Mouse (Mus musculus) midbrain, embryonic 11.5 days (tissue): ENCODE measurements around the gene Map7d1. TPM values are rescaled to one million over a fixed set of nuclear protein-coding genes. Genes with fewer than 3 reads are reported as not detected.
A peak's percentile ranks its signal among the peaks of the same experiment; 100 is the strongest.

Experiments
- ATAC-seq: fragments of 200-750 bp; cut with Nextera tagmentation; 2 replicates; pipeline ENCODE4 v1.8.0; 2017; ENCODE audit warnings: moderate TSS enrichment, moderate library complexity; ENCODE audit not compliant: low FRiP score
- DNase-seq: peaks from one replicate; pipeline ENCODE4 v3.0.0; 2015; ENCODE audit warnings: low spot score; ENCODE audit errors: missing footprints
- H3K27ac ChIP-seq: fragments of 300-500 bp; sonication (generic); 2 replicates; pipeline ENCODE4 v1.5.1; 2014; ENCODE audit warnings: low read depth, low read length
- H3K27me3 ChIP-seq: fragments of 300-500 bp; sonication (generic); 2 replicates; pipeline ENCODE4 v1.6.1; 2014; ENCODE audit warnings: mild to moderate bottlenecking, low read length, moderate library complexity, mixed read lengths; ENCODE audit not compliant: control insufficient read depth, insufficient read depth
- H3K36me3 ChIP-seq: fragments of 300-500 bp; sonication (generic); 2 replicates; pipeline ENCODE4 v1.6.1; 2014; ENCODE audit warnings: mild to moderate bottlenecking, low read length, moderate library complexity, mixed read lengths; ENCODE audit not compliant: control insufficient read depth, insufficient read depth
- H3K4me1 ChIP-seq: fragments of 300-500 bp; sonication (generic); 2 replicates; pipeline ENCODE4 v1.6.1; 2014; ENCODE audit warnings: low read length; ENCODE audit not compliant: control insufficient read depth, insufficient read depth
- H3K4me2 ChIP-seq: fragments of 300-500 bp; sonication (generic); 2 replicates; pipeline ENCODE4 v1.6.1; 2014; ENCODE audit warnings: mild to moderate bottlenecking, moderate library complexity
- H3K4me3 ChIP-seq: fragments of 300-500 bp; sonication (generic); 2 replicates; pipeline ENCODE4 v1.5.1; 2014; ENCODE audit warnings: low read depth, low read length
- H3K9ac ChIP-seq: fragments of 300-500 bp; sonication (generic); 2 replicates; pipeline ENCODE4 v1.6.1; 2014; ENCODE audit warnings: low read length
- H3K9me3 ChIP-seq: fragments of 300-500 bp; sonication (generic); 2 replicates; pipeline ENCODE4 v1.6.1; 2016; ENCODE audit warnings: low read length; ENCODE audit not compliant: control insufficient read depth
- WGBS: fragments of 180-500 bp; shearing (Covaris S2); extraction: QIAGEN DNeasy Blood & Tissue Kit; methylation state at CpG from one replicate; pipeline ENCODE4 v1.1.7; 2014; 5-methylcytosine and 5-hydroxymethylcytosine counted together
- polyA plus RNA-seq: library from polyadenylated mRNA; unstranded; fragments of >200 nt; fragmentation: Nextera tagmentation; extraction: Ambion mirVana; gene quantifications from 2 replicates; pipeline ENCODE4 v1.2.1, GENCODE M21; 2014

Map7d1 gene
- polyA plus RNA-seq, 1 experiment from 2014 or later = 68.7 TPM

DNA sequence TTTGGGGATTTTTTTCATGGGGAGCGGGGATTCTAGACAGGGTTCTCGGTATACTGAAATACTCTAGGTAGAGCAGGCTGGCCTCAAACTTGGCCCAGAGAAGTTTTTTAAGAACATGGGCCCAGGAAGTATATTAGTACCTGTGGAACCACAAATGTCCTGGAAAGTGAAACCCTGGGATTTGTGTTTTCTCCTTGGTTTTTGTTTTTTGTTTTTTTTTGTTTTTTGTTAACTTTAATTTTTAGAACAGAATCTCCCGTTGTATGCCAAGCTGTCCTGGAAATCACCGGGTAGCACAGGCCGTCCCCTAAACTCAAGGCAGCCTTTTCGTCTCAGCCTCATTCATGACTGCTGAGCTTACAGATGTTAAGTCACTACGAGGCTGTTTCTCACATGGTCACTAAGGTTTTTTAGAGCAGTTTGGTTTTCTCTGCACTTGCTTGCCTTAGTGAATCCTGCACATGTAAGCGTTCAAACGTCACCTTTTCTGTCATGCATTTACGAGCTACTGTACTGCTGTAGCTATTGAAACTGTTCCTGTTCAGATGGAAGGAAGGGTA is 52.7 kb downstream of the Map7d1 start:
- Histone ChIP-seq H3K27ac (peak overlapping the region; percentile 37), H3K4me1 (peaks cover 13% of the 10 kb centered on the region), H3K9ac (peak overlapping the region; percentile 68), H3K9me3 (no peaks in the 10 kb centered on the region), H3K4me2 (peak overlapping the region; percentile 76), H3K27me3 (no peaks in the 10 kb centered on the region), H3K4me3 (peak overlapping the region; percentile 83), H3K36me3 (0 out of 2 replicates have a peak, but pooled peaks cover 2% of the 10 kb centered on the region)
- WGBS = 78% methylated on average over 10 of the region's 10 CpGs
- peak; percentile 84 for DNase-seq
- no peak for ATAC-seq

DNA sequence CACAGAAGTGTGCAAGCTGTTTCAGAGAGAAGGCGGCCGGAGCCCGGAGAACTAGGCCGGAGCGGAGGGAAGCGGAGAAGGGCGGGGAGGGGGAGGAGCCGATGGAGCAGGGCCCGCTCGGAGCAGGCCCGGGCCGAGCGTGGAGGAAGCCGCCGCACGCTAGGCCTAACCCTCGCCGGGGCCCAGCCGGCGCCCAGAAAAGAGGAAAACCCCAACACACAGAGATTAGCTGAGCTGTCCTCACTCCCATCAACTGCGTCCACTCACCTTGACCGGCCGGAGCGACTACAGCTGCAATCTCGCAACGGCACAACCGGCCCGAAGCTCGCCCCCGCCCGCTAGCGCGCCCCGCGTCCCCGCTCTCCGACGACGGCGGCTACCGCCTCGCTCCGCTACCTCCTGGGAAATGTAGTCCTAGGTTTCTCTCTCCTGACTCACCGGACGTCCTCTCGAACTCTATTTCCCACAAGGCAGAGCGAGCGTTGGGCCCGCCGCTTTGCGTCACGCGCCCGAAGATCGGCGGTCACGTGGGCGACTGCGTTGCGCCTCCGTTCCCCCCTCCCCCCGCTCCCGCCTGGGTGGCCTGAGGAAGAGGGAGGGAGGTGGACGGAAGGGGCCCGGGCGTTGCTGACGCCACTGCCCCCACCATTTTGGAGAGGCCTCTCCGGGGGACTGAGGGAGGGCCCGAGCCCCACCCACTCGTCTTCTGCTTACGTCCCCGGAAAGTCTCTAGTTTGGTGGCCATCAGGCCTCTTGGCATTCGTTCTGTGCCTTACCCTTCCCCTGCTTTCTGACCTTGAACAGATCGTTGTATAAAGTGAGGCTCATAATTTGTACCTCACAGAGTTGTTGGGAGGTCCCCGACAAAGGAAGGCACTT is 53.6 kb downstream of the Map7d1 start, which contains the start of gene Thrap3:
Gene Thrap3 (minus strand): TSS at position 458 of the 879 bp plus-strand sequence.
- Histone ChIP-seq H3K4me1 (peaks cover 13% of the 10 kb centered on the region), H3K27ac (peak within 1 kb of the TSS; percentile 92), H3K36me3 (peaks cover 2% of the 10 kb centered on the region; the same call in 1 of the 2 replicates), H3K9ac (peak within 1 kb of the TSS; percentile 92), H3K4me2 (peak within 1 kb of the TSS; percentile 76), H3K4me3 (peak within 1 kb of the TSS; percentile 83), H3K27me3 (no peaks in the 10 kb centered on the region), H3K9me3 (no peaks in the 10 kb centered on the region)
- under 1% methylated on average over 73 of the region's 75 CpGs for WGBS
- peak; percentile 99 for ATAC-seq
- DNase-seq = peak; percentile 99

DNA sequence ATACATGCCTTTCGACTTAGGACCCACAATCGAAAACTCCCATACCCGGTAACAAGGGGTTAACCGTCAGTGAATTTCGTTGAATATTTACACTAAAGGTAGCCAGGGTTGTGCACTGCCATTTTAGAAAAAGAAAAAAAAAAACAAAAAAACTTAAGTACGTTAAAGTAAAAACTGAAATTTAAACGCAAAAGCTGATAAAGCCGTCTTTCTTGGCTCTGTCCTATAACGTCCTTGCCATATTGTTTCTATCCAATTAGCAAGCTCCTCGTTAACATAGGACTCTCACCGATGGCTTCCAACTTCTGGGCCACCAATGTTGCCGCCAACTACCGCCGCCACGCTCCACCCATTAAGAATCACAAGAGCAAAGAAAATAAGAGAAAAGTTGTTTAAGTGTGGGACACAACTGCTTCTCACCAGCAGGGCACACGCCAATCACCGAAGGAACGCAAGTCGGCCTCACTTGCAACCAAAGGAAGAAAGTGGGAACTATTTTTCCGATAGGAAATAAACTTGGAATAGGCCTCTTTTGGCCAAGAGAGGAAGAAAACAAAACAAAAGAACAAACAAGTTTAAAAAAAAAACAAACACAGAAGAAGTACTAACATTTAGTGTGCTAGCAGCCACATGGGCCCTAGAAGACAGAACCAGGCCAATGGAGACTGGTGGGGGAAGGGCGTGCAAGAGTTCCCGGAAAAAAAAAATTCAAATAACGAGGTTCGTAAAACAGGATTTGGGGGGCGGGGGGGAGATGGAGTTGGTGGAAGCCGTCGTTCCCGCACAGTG is 54.4 kb downstream of the Map7d1 start:
- peak overlapping the region; percentile 76 for H3K4me2 ChIP-seq
- WGBS = under 1% methylated on average over 28 of the region's 28 CpGs

DNA sequence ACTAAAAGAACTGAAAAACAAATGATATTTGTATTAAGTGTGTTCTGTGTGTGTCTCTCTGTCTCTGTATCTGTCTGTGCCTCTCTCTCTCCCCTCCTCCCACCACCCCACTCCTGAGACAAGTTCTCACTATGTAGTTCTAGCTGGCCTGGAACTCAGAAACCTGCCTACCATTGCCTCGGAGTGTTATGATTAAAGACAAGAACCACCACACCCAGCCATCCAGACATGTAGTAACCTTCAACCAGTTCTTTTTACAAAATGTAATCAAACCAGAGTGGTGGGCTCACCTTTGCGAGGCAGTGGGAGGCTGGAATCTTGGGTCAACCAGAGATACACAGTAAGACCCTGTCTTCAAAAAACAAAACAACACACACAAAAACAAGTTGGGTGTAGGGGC is 55.5 kb downstream of the Map7d1 start:
- no peak overlapping the region for H3K27ac ChIP-seq
- H3K9me3 ChIP-seq = no peaks in the 10 kb centered on the region
- H3K4me1 ChIP-seq = peaks cover 13% of the 10 kb centered on the region
- H3K4me2 ChIP-seq = peak overlapping the region; percentile 76
- ATAC-seq (no peak), DNase-seq (no peak)
- peak overlapping the region; percentile 92; the same call in 1 of the 2 replicates for H3K9ac ChIP-seq
- H3K4me3 ChIP-seq = peak overlapping the region; percentile 83
- H3K36me3 ChIP-seq = peaks cover 2% of the 10 kb centered on the region; the same call in 1 of the 2 replicates
- 72% methylated on average over 2 of the region's 2 CpGs for WGBS
- no peaks in the 10 kb centered on the region for H3K27me3 ChIP-seq

More for the DNA sequence above, 54.4 kb downstream of the Map7d1 start:
- Histone ChIP-seq H3K4me3 (peak overlapping the region; percentile 83), H3K9me3 (no peaks in the 10 kb centered on the region), H3K9ac (peak overlapping the region; percentile 92), H3K27ac (peak overlapping the region; percentile 92), H3K4me1 (peaks cover 13% of the 10 kb centered on the region), H3K27me3 (no peaks in the 10 kb centered on the region), H3K36me3 (peaks cover 2% of the 10 kb centered on the region; the same call in 1 of the 2 replicates)
- ATAC-seq = no peak
- DNase-seq = peak; percentile 93

DNA sequence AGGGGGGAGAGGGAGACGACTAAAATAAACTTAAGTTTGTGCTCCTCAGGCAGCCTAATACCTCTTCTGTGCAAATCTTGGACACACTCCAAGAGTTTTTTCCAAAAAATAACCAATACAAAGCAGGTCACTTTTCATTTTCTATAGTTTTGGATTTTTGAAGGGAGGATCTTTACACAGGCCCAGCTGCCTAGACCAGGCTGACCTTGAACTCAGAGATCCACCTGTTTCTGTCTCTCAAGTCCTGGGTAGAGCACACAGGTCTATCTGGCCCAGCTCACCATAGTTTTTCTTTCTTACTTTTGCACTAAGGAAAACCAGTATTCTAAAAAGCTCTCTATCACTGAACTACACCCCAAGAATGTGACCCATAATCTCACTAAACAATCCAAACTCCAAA is 56.1 kb downstream of the Map7d1 start:
- Histone ChIP-seq H3K4me3 (no peak overlapping the region; the same call in 1 of the 2 replicates), H3K9me3 (no peaks in the 10 kb centered on the region), H3K9ac (no peak overlapping the region), H3K4me2 (peak overlapping the region; percentile 76), H3K27me3 (no peaks in the 10 kb centered on the region), H3K4me1 (peaks cover 13% of the 10 kb centered on the region), H3K27ac (no peak overlapping the region), H3K36me3 (peaks cover 2% of the 10 kb centered on the region; the same call in 1 of the 2 replicates)
- no peak for DNase-seq
- no peak for ATAC-seq
- 83% methylated on average over 1 of the region's 1 CpGs for WGBS

DNA sequence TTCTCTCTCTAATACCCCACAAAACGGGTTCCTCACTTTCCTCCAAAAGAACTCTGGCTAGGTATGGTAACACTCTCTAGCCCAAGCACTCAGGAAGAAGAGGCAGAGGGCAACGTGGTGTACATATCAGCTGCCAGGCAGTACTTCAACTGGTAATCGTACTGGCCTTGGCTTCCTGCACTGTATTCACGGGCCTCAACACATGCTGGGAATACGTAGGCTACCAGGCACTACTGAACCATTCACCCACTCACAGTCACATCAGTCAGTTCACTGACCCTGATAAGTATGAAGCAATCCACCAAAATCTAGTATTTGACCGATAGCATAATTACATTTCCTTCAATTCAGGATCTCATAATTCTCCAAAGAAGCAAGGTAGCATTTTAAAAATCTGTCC is 56.6 kb downstream of the Map7d1 start:
- Histone ChIP-seq H3K4me2 (no peak overlapping the region), H3K4me1 (peaks cover 13% of the 10 kb centered on the region), H3K9me3 (no peaks in the 10 kb centered on the region), H3K4me3 (no peak overlapping the region), H3K9ac (no peak overlapping the region), H3K27me3 (no peaks in the 10 kb centered on the region), H3K36me3 (peaks cover 2% of the 10 kb centered on the region; the same call in 1 of the 2 replicates), H3K27ac (no peak overlapping the region)
- 87% methylated on average over 6 of the region's 6 CpGs for WGBS
- DNase-seq (no peak), ATAC-seq (no peak)

DNA sequence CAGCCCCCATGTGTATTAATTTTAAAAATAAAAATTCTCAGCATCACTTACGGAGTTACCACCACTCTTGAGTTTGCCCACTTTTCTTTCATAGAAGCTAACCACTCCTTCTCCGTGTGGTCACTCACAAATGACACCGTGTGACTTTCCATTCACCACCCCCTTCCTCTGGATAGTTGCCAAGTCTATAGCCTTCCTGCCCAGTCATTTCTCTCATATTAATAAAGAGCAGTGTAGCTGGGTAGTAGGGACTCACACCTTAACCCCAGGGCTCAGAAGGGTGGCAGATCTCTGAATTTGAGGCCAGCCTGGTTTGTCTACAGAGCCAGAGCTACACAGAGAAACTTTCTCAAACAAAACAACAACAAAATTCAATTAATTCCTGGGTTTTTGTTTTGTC is 58.7 kb downstream of the Map7d1 start:
- Histone ChIP-seq H3K27ac (no peak overlapping the region), H3K4me1 (peaks cover 13% of the 10 kb centered on the region), H3K36me3 (peaks cover 6% of the 10 kb centered on the region), H3K4me3 (no peak overlapping the region), H3K9me3 (no peaks in the 10 kb centered on the region), H3K4me2 (no peak overlapping the region), H3K9ac (no peak overlapping the region), H3K27me3 (no peaks in the 10 kb centered on the region)
- WGBS = 93% methylated on average over 3 of the region's 3 CpGs
- DNase-seq (no peak), ATAC-seq (no peak)

DNA sequence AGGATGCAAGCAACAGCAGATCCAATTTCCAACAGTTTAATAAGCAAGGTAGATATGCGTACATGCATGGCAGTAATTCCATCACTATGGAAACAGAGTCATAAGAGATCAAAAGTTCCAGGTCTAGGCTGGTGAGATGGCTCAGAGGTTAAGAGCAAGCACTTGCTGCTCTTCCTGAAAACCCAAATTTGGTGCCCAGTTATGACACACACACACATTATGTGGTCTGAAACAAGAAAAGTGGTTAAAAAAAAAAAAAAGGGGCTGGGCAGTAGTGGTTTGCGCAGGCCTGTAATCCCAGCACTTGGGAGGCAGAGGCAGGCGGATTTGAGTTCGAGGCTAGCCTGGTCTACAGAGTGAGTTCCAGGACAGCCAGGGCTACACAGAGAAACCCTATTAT is 61.2 kb downstream of the Map7d1 start:
- H3K4me1 ChIP-seq = peaks cover 1% of the 10 kb centered on the region; the same call in 1 of the 2 replicates
- no peak overlapping the region for H3K27ac ChIP-seq
- H3K4me2 ChIP-seq = no peak overlapping the region
- no peak overlapping the region for H3K9ac ChIP-seq
- H3K4me3 ChIP-seq = no peak overlapping the region
- 94% methylated on average over 4 of the region's 4 CpGs for WGBS
- no peaks in the 10 kb centered on the region for H3K9me3 ChIP-seq
- DNase-seq = no peak
- ATAC-seq = no peak
- H3K27me3 ChIP-seq = no peaks in the 10 kb centered on the region
- peaks cover 4% of the 10 kb centered on the region for H3K36me3 ChIP-seq
